Comparison of ENCODE assay signal across 13 mouse cellular contexts in genomic region chr11:46076442-46077158, GRCm38 (mm10). TPM values are rescaled to one million over a fixed set of nuclear protein-coding genes. Genes with fewer than 3 reads are reported as not detected.
A peak's percentile ranks its signal among the peaks of the same experiment; 100 is the strongest.
DNase-seq lines count a peak whose midpoint lies in the region; ATAC-seq and TF ChIP-seq lines count a peak whose summit lies in the region.
"Had no signal": no experiment of that assay in that cellular context is flagged by ENCODE, and none has a peak within 500 bp of the region (broad histone marks: within the 10 kb centered on the region; RNA-seq: fewer than 3 reads in every experiment).

No protein-coding gene starts in this region.

- H3K9ac ChIP-seq in lung, embryonic 15.5 days: no peak overlapping the region
- H3K9ac ChIP-seq in kidney, embryonic 14.5 days (ENCODE audit: low read depth, low read length): no peak overlapping the region
- H3K9ac ChIP-seq: hindbrain, embryonic 13.5 days had no signal

- peaks cover 22% of the 10 kb centered on the region for H3K36me3 ChIP-seq in lung, embryonic 15.5 days
- peaks cover 13% of the 10 kb centered on the region; the same call in 1 of the 2 replicates for H3K36me3 ChIP-seq in kidney, embryonic 14.5 days (ENCODE audit: control insufficient read depth, insufficient read depth, low read length)

- WGBS in lung, embryonic 15.5 days: 89% methylated on average over 11 of the region's 11 CpGs
- WGBS in kidney, embryonic 14.5 days: 93% methylated on average over 11 of the region's 11 CpGs

- H3K27me3 ChIP-seq in lung, embryonic 15.5 days: no peaks in the 10 kb centered on the region
- H3K27me3 ChIP-seq in kidney, embryonic 14.5 days (ENCODE audit: control insufficient read depth, insufficient read depth, low read length): no peaks in the 10 kb centered on the region
- H3K27me3 ChIP-seq: hindbrain, embryonic 13.5 days had no signal

- peak overlapping the region; percentile 31; the same call in 1 of the 2 replicates for H3K27ac ChIP-seq in gastrocnemius, adult 2 months
- H3K27ac ChIP-seq in lung, embryonic 15.5 days: peak overlapping the region; percentile 25; the same call in 1 of the 2 replicates
- H3K27ac ChIP-seq in kidney, embryonic 14.5 days (ENCODE audit: low read depth, low read length): no peak overlapping the region
- H3K27ac ChIP-seq: hindbrain, embryonic 13.5 days had no signal

- intact Hi-C loops in gastrocnemius, adult 2 months (cut with DNase I): no loop called here

- peaks cover 48% of the 10 kb centered on the region for H3K4me1 ChIP-seq in lung, embryonic 15.5 days
- peaks cover 13% of the 10 kb centered on the region for H3K4me1 ChIP-seq in kidney, embryonic 14.5 days (ENCODE audit: control insufficient read depth, insufficient read depth, low read length)
- H3K4me1 ChIP-seq: hindbrain, embryonic 13.5 days had no signal

- no peaks in the 10 kb centered on the region for H3K9me3 ChIP-seq in lung, embryonic 15.5 days
- 0 out of 2 replicates have a peak, but pooled peaks cover 4% of the 10 kb centered on the region for H3K9me3 ChIP-seq in kidney, embryonic 14.5 days (ENCODE audit: control insufficient read depth, low read length)
- H3K9me3 ChIP-seq: hindbrain, embryonic 13.5 days had no signal

- H3K4me3 ChIP-seq in gastrocnemius, adult 2 months: no peak overlapping the region
- H3K4me3 ChIP-seq in lung, embryonic 15.5 days: no peak overlapping the region
- H3K4me3 ChIP-seq in kidney, embryonic 14.5 days (ENCODE audit: low read length): no peak overlapping the region; the same call in 1 of the 2 replicates
- H3K4me3 ChIP-seq: hindbrain, embryonic 13.5 days; myocyte had no signal

- ATAC-seq in lung, embryonic 15.5 days (ENCODE audit: borderline replicate concordance, extremely low read depth, low FRiP score, low TSS enrichment): no peak
- ATAC-seq in hematopoietic stem cell, adult 5-6 weeks (replicated peaks in 1 of 2; ENCODE audit: insufficient read depth in 1 of 2, low FRiP score in 2 of 2, low TSS enrichment in 1 of 2, low read depth in 1 of 2, poor library complexity in 2 of 2, severe bottlenecking in 2 of 2): peak; percentile 77 to 80
- peak; percentile 86 for ATAC-seq in monocyte, adult 5-6 weeks (replicated peaks; ENCODE audit: insufficient number of reproducible peaks, low FRiP score, low TSS enrichment, poor library complexity, severe bottlenecking)
- no peak for ATAC-seq in kidney, embryonic 14.5 days (ENCODE audit: low FRiP score, low TSS enrichment)

- TF ChIP-seq CTCF in gastrocnemius, adult 2 months (IDR thresholded peaks at IDR 0.05): no peak

- DNase-seq in gastrocnemius, adult 2 months: no peak
- DNase-seq in gastrocnemius, adult 18-20 months (ENCODE audit: low spot score): no peak
- no peak for DNase-seq in lung, postnatal 4 days
- no peak for DNase-seq in testis, postnatal 14 days (ENCODE audit: low spot score)
- DNase-seq: kidney, adult 2 months; left cerebral cortex, postnatal 4 days; thymus, postnatal 25 days had no signal

- no peak overlapping the region for H3K4me2 ChIP-seq in lung, embryonic 15.5 days
- H3K4me2 ChIP-seq in kidney, embryonic 14.5 days (replicated peaks; ENCODE audit: low read depth, low read length): no peak overlapping the region
- H3K4me2 ChIP-seq: hindbrain, embryonic 13.5 days had no signal

RNA-seq across cellular contexts. Expression of gene Adam19, which starts 20.8 kb away (rescaled TPM):
- 1 to 10 TPM; 3.0 to 3.7 TPM for total RNA-seq in gastrocnemius, adult 2 months (2021)
- 1 to 10 TPM; 1.9 to 4.1 TPM for total RNA-seq in gastrocnemius, adult 18-20 months (2021)
- 22.5 and 23.4 TPM in 2 replicates for polyA plus RNA-seq in lung, embryonic 15.5 days (2015; fragmentation: Nextera tagmentation; extraction: Ambion mirVana)
- 1.4 and 4.2 TPM in 2 replicates for total RNA-seq in hematopoietic stem cell, adult 5-6 weeks (2017)
- total RNA-seq in monocyte, adult 5-6 weeks (2017): 7.8 to 13.7 TPM (median 10.7 TPM) in 3 replicates
- 7.6 and 14.7 TPM in 2 replicates for polyA plus RNA-seq in kidney, embryonic 14.5 days (2014; fragmentation: Nextera tagmentation; extraction: Ambion mirVana)

RNA-seq across cellular contexts. Expression of gene Gm12166, which starts 24.5 kb away (rescaled TPM):
- under 1 TPM; 0.64 to 0.99 TPM for total RNA-seq in gastrocnemius, adult 2 months (2021)
- under 1 TPM; 0.48 to 0.50 TPM for total RNA-seq in gastrocnemius, adult 18-20 months (2021)
- polyA plus RNA-seq in lung, embryonic 15.5 days (2015; fragmentation: Nextera tagmentation; extraction: Ambion mirVana): 4.5 and 4.7 TPM in 2 replicates
- 4.3 and 13.2 TPM in 2 replicates for total RNA-seq in hematopoietic stem cell, adult 5-6 weeks (2017)
- total RNA-seq in monocyte, adult 5-6 weeks (2017): 7.1 to 33.7 TPM (median 17.4 TPM) in 3 replicates
- 5.0 and 5.4 TPM in 2 replicates for polyA plus RNA-seq in kidney, embryonic 14.5 days (2014; fragmentation: Nextera tagmentation; extraction: Ambion mirVana)

Comparison
In these comparisons a context has a peak if more than half of its experiments do, and no peak if none do; other contexts are left out.
1. ATAC-seq: peak in hematopoietic stem cell, adult 5-6 weeks (2 of 2) and monocyte, adult 5-6 weeks (single experiment); none in lung, embryonic 15.5 days (single experiment) and kidney, embryonic 14.5 days (single experiment).